Mouse (Mus musculus) midbrain, postnatal 0 days (tissue): ENCODE measurements at regions not wholly inside any gene's neighbourhood (a gene's known extent, or its start where the extent isn't known, plus 50 kb on each side); places are given as distances from the start of the nearest gene placed in this dataset.

Experiments
- ATAC-seq: fragments of 200-750 bp; cut with Nextera tagmentation; 2 replicates; pipeline ENCODE4 v1.8.0; 2017; ENCODE audit warnings: moderate number of reproducible peaks, mild to moderate bottlenecking, moderate TSS enrichment, moderate library complexity; ENCODE audit not compliant: low FRiP score
- DNase-seq: peaks from one replicate; pipeline ENCODE4 v3.0.0-alpha.2; 2015; ENCODE audit warnings: low spot score
- H3K27ac ChIP-seq: fragments of 300-500 bp; sonication (generic); 2 replicates; pipeline ENCODE4 v1.5.1; 2014; ENCODE audit warnings: low read depth, mild to moderate bottlenecking, low read length, mixed read lengths
- H3K27me3 ChIP-seq: fragments of 300-500 bp; sonication (generic); 2 replicates; pipeline ENCODE4 v1.6.1; 2014; ENCODE audit warnings: low read length, control low read depth, mixed read lengths; ENCODE audit not compliant: insufficient read depth
- H3K36me3 ChIP-seq: fragments of 300-500 bp; sonication (generic); 2 replicates; pipeline ENCODE4 v1.6.1; 2014; ENCODE audit warnings: low read length, control low read depth, mixed read lengths; ENCODE audit not compliant: insufficient read depth
- H3K4me1 ChIP-seq: fragments of 300-500 bp; sonication (generic); 2 replicates; pipeline ENCODE4 v1.6.1; 2014; ENCODE audit warnings: mild to moderate bottlenecking, control low read depth, antibody characterized with exemption, low read length, mixed read lengths; ENCODE audit not compliant: insufficient read depth
- H3K4me2 ChIP-seq: fragments of 300-500 bp; sonication (generic); 2 replicates; pipeline ENCODE4 v1.6.1; 2014; ENCODE audit warnings: low read depth, mild to moderate bottlenecking, low read length, mixed read lengths; ENCODE audit not compliant: poor library complexity, severe bottlenecking
- H3K4me3 ChIP-seq: fragments of 300-500 bp; sonication (generic); 2 replicates; pipeline ENCODE4 v1.5.1; 2014; ENCODE audit warnings: low read depth, mild to moderate bottlenecking, low read length, moderate library complexity
- H3K9ac ChIP-seq: fragments of 300-500 bp; sonication (generic); replicated peaks from 2 replicates; pipeline ENCODE4 v1.6.1; 2014; ENCODE audit warnings: mild to moderate bottlenecking, low read length, moderate library complexity, mixed read lengths; ENCODE audit not compliant: poor library complexity, severe bottlenecking
- H3K9me3 ChIP-seq: fragments of 300-500 bp; sonication (generic); 2 replicates; pipeline ENCODE4 v1.6.1; 2016; ENCODE audit warnings: low read length, control low read depth
- CTCF ChIP-seq: IDR thresholded peaks from 2 replicates; pipeline ENCODE4 v1.5.1; 2016; ENCODE audit warnings: antibody characterized with exemption, mild to moderate bottlenecking
- WGBS: fragments of 180-500 bp; shearing (Covaris S2); extraction: QIAGEN DNeasy Blood & Tissue Kit; methylation state at CpG from one replicate; pipeline ENCODE4 v1.1.7; 2014; 5-methylcytosine and 5-hydroxymethylcytosine counted together

DNA sequence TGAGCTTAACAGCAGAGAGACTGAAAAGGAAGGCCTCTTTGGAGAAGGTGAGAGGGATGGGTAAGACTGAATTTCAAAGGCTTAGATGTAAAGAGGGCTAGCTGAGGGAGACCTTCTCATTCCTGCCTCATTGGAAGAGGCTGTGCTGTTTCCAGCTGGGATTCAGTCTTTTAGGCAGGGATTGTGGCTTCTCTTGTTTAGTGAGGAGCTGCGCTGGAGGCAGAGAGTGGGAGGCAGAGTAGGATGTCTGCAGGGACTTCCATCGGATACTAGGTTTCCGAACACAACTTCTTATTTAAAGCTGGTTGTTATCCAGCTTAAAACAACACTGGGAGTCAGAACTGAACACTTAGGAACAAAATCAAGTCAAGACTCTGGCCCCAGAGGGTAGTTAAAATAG, 194.8 kb upstream of the Ppargc1a start:
- Histone ChIP-seq H3K36me3 (no peaks in the 10 kb centered on the region), H3K4me1 (no peaks in the 10 kb centered on the region), H3K4me3 (no peak overlapping the region), H3K9me3 (no peaks in the 10 kb centered on the region), H3K4me2 (no peak overlapping the region), H3K9ac (no peak overlapping the region), H3K27ac (no peak overlapping the region), H3K27me3 (no peaks in the 10 kb centered on the region)
- no peak for TF ChIP-seq CTCF
- 59% methylated on average over 3 of the region's 3 CpGs for WGBS
- DNase-seq (no peak), ATAC-seq (no peak)

DNA sequence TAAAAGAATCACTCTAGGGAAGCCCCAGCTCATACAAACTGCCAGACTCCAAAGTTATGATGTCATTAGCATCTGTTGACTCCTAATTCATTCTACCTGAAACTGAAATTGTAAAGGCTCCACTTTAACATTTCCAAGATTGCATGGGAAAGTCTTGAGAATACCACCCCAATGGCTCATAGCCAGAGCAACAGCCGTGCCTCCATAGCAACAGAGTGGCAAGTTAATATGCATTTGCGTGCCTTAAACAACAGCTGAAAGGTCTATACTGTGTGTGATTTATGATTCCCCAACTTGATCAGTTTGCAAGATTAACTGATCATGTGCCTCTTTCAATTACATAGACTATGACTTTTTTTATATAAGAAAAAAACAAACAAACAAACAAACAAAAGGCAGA, 190.8 kb upstream of the Ppargc1a start:
- DNase-seq (peak; percentile 27), ATAC-seq (no peak)
- H3K9ac ChIP-seq: no peak overlapping the region
- H3K36me3 ChIP-seq: no peaks in the 10 kb centered on the region
- TF ChIP-seq CTCF: no peak
- 72% methylated on average over 2 of the region's 2 CpGs for WGBS
- no peaks in the 10 kb centered on the region for H3K9me3 ChIP-seq
- no peak overlapping the region for H3K27ac ChIP-seq
- no peaks in the 10 kb centered on the region for H3K27me3 ChIP-seq
- H3K4me2 ChIP-seq: no peak overlapping the region
- H3K4me1 ChIP-seq: no peaks in the 10 kb centered on the region
- no peak overlapping the region for H3K4me3 ChIP-seq

DNA sequence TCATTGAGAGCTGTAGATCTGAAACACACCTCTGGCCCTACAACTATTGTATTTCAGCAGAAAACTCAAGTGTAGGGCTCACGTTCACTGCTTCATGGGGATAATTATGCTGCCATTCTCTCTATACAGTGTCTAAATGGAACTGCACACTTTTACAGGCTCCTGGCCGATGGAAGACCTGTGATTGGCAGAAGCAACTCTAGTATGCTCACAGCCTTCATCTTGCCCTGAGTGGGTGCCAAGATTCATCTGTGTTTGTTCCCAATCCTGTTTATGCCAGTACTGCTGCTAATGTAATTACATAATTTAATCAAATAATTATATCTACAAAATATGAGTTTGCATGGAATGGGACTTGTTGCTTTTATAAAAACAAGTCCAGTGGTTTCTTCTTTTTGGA, 190.3 kb upstream of the Ppargc1a start:
- no peak for DNase-seq
- H3K27me3 ChIP-seq: no peaks in the 10 kb centered on the region
- no peak overlapping the region for H3K9ac ChIP-seq
- no peak overlapping the region for H3K4me2 ChIP-seq
- no peaks in the 10 kb centered on the region for H3K36me3 ChIP-seq
- no peak overlapping the region for H3K4me3 ChIP-seq
- no peaks in the 10 kb centered on the region for H3K4me1 ChIP-seq
- WGBS: 66% methylated on average over 2 of the region's 2 CpGs
- H3K27ac ChIP-seq: no peak overlapping the region
- TF ChIP-seq CTCF: no peak
- no peak for ATAC-seq
- no peaks in the 10 kb centered on the region for H3K9me3 ChIP-seq

DNA sequence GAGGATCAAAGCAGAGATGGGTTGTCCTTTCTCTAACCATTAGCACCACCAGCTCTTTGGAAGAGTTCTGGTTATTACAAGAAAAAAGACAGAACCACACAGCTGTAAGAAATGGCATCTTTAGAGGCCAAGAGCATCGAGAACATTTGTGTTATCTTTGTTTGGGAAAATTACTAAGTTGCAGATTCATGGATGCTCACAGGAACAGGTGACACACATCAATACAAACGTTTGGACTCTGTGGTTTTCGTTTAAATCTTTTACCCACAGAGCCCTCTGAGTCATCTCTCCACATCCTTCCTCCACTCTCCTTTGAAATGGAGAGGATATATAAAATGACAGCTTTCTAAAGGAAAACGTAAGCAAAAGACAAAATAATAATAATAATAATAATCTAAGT, 184.5 kb upstream of the Ppargc1a start:
- Histone ChIP-seq H3K4me2 (no peak overlapping the region), H3K9ac (no peak overlapping the region), H3K36me3 (no peaks in the 10 kb centered on the region), H3K9me3 (no peaks in the 10 kb centered on the region), H3K4me3 (no peak overlapping the region), H3K4me1 (no peaks in the 10 kb centered on the region), H3K27me3 (no peaks in the 10 kb centered on the region), H3K27ac (no peak overlapping the region)
- 78% methylated on average over 4 of the region's 4 CpGs for WGBS
- no peak for ATAC-seq
- DNase-seq: no peak
- no peak for TF ChIP-seq CTCF

DNA sequence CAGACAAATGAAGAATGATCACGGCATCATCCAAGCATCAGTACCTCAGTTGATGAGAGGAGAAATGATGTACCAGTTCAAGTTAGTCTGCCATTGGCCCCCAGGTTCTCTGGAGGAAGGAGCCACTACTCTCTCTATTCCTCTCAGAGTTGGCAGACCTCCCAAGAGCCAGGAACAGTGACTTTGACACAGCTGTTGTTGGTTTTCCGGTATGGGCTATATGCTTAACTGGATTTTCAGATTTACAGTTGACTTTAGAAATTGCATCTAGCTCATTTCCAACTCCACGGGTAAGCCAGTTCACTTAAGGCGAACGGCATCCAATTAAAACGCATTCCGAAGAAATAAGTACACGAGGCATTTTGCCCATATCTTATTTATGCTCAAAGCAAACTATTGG, 182.9 kb upstream of the Ppargc1a start:
- no peak for DNase-seq
- Histone ChIP-seq H3K9ac (no peak overlapping the region), H3K4me3 (no peak overlapping the region), H3K4me1 (no peaks in the 10 kb centered on the region), H3K4me2 (no peak overlapping the region), H3K9me3 (no peaks in the 10 kb centered on the region), H3K36me3 (no peaks in the 10 kb centered on the region), H3K27me3 (no peaks in the 10 kb centered on the region), H3K27ac (no peak overlapping the region)
- ATAC-seq: no peak
- WGBS: 86% methylated on average over 8 of the region's 8 CpGs
- TF ChIP-seq CTCF: no peak

DNA sequence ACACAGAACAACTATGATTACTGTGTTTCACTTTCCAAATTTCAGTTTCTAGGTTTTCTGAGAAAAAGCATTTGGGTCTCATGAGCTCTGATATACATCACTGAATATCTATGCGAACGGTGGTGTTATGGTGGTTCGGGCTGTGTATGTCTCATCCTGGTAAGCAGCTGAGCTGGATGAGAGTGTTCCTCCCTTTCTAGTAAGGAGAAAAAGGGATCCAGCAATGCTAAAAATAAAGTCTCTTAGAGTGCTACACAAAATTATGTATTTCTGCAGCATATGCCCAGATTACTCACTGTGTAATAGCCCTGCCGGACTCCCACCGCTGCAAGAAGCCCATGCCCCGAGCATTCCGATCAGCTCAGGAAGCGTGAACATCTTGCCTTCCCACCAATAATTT, 173.4 kb upstream of the Ppargc1a start:
- WGBS: 92% methylated on average over 8 of the region's 8 CpGs
- Histone ChIP-seq H3K4me2 (no peak overlapping the region), H3K4me1 (no peaks in the 10 kb centered on the region), H3K27ac (no peak overlapping the region), H3K9me3 (no peaks in the 10 kb centered on the region), H3K36me3 (no peaks in the 10 kb centered on the region), H3K9ac (no peak overlapping the region), H3K4me3 (no peak overlapping the region), H3K27me3 (no peaks in the 10 kb centered on the region)
- ATAC-seq (no peak), DNase-seq (no peak)
- no peak for TF ChIP-seq CTCF

DNA sequence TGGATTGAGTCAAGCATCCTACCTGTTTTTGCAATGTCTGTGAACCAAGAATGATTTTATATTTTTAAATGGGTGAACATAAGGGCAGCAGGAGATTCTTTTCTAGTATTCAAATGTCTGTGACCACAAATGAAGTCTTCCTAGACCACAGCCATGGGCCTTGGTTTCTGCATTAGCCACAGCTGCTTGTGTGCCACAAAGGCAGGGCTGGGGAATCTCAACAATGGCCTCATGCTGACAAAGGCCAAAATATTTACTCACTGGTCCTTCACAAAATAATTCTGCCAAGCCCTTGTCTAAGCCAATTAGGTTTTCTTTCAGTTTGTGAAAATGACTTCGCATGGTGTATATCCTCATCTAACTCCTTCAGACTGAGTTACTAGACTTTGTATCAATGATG, 162.7 kb upstream of the Ppargc1a start:
- H3K27me3 ChIP-seq: no peaks in the 10 kb centered on the region
- H3K4me1 ChIP-seq: no peaks in the 10 kb centered on the region
- no peak for ATAC-seq
- no peak for DNase-seq
- TF ChIP-seq CTCF: no peak
- no peak overlapping the region for H3K4me3 ChIP-seq
- H3K9ac ChIP-seq: no peak overlapping the region
- no peak overlapping the region for H3K27ac ChIP-seq
- no peaks in the 10 kb centered on the region for H3K36me3 ChIP-seq
- no peak overlapping the region for H3K4me2 ChIP-seq
- H3K9me3 ChIP-seq: no peaks in the 10 kb centered on the region
- WGBS: 50% methylated on average over 1 of the region's 1 CpGs
